In genomic region chr2:152332101-152332825, GRCm38 (mm10) we compare ENCODE assay signal across 7 mouse cellular contexts. TPM values are rescaled to one million over a fixed set of nuclear protein-coding genes. Genes with fewer than 3 reads are reported as not detected.
DNase-seq lines count a peak whose midpoint lies in the region; ATAC-seq lines count a peak whose summit lies in the region.

Rbck1 (minus strand) TSS chr2:152332653.

- peaks cover 15% of the 10 kb centered on the region; the same call in 1 of the 2 replicates for H3K27me3 ChIP-seq in embryonic facial prominence, embryonic 10.5 days (replicated peaks; ENCODE audit: low read depth, poor library complexity, severe bottlenecking)
- no peaks in the 10 kb centered on the region for H3K27me3 ChIP-seq in limb, embryonic 11.5 days (ENCODE audit: control insufficient read depth, insufficient read depth, low read length)
- no peaks in the 10 kb centered on the region for H3K27me3 ChIP-seq in midbrain, embryonic 14.5 days (ENCODE audit: control insufficient read depth, insufficient read depth, low read length)

- H3K4me1 ChIP-seq in embryonic facial prominence, embryonic 10.5 days: peaks cover 29% of the 10 kb centered on the region
- 0 out of 2 replicates have a peak, but pooled peaks cover 2% of the 10 kb centered on the region for H3K4me1 ChIP-seq in limb, embryonic 11.5 days (ENCODE audit: control insufficient read depth, insufficient read depth, low read length)
- H3K4me1 ChIP-seq in midbrain, embryonic 14.5 days (ENCODE audit: control insufficient read depth, insufficient read depth, low read length): peaks cover 19% of the 10 kb centered on the region

- DNase-seq in adrenal gland, postnatal 14 days: peak; percentile 93
- DNase-seq in embryonic facial prominence, embryonic 10.5 days (ENCODE audit: low spot score): peak; percentile 93
- DNase-seq in heart, adult 11 months: peak; percentile 100
- peak; percentile 92 for DNase-seq in kidney, adult 18-20 months
- DNase-seq in limb, embryonic 11.5 days (ENCODE audit: low spot score): peak; percentile 90
- peak; percentile 92 for DNase-seq in midbrain, embryonic 14.5 days
- peak; percentile 80 to 84 for DNase-seq in spleen, adult 18-20 months

- peak within 1 kb of the TSS; percentile 85 for H3K9ac ChIP-seq in limb, embryonic 11.5 days (ENCODE audit: low read length)
- peak within 1 kb of the TSS; percentile 90 for H3K9ac ChIP-seq in midbrain, embryonic 14.5 days (replicated peaks; ENCODE audit: low read length)

- no peaks in the 10 kb centered on the region for H3K9me3 ChIP-seq in embryonic facial prominence, embryonic 10.5 days
- no peaks in the 10 kb centered on the region for H3K9me3 ChIP-seq in limb, embryonic 11.5 days (ENCODE audit: control insufficient read depth, low read length)
- H3K9me3 ChIP-seq in midbrain, embryonic 14.5 days (ENCODE audit: control insufficient read depth, low read length): no peaks in the 10 kb centered on the region

- H3K27ac ChIP-seq in embryonic facial prominence, embryonic 10.5 days (replicated peaks): peak within 1 kb of the TSS; percentile 93
- peak within 1 kb of the TSS; percentile 72 for H3K27ac ChIP-seq in limb, embryonic 11.5 days (replicated peaks; ENCODE audit: low read depth, low read length)
- peak within 1 kb of the TSS; percentile 82 for H3K27ac ChIP-seq in midbrain, embryonic 14.5 days (replicated peaks; ENCODE audit: low read depth, low read length)

- H3K4me3 ChIP-seq in embryonic facial prominence, embryonic 10.5 days: peak within 1 kb of the TSS; percentile 92
- peak within 1 kb of the TSS; percentile 86 for H3K4me3 ChIP-seq in limb, embryonic 11.5 days (ENCODE audit: low read depth, low read length)
- peak within 1 kb of the TSS; percentile 84 for H3K4me3 ChIP-seq in midbrain, embryonic 14.5 days (replicated peaks; ENCODE audit: low read depth, low read length)

- H3K4me2 ChIP-seq in limb, embryonic 11.5 days (ENCODE audit: low read depth, severe bottlenecking): peak within 1 kb of the TSS; percentile 91
- H3K4me2 ChIP-seq in midbrain, embryonic 14.5 days (ENCODE audit: low read length): peak within 1 kb of the TSS; percentile 93

- WGBS in embryonic facial prominence, embryonic 10.5 days: under 1% methylated on average over 54 of the region's 54 CpGs
- under 1% methylated on average over 52 of the region's 54 CpGs for WGBS in limb, embryonic 11.5 days
- WGBS in midbrain, embryonic 14.5 days: under 1% methylated on average over 54 of the region's 54 CpGs

- H3K36me3 ChIP-seq in embryonic facial prominence, embryonic 10.5 days (replicated peaks): peaks cover 35% of the 10 kb centered on the region
- H3K36me3 ChIP-seq in limb, embryonic 11.5 days (ENCODE audit: control insufficient read depth, insufficient read depth, low read length): no peaks in the 10 kb centered on the region
- peaks cover 30% of the 10 kb centered on the region for H3K36me3 ChIP-seq in midbrain, embryonic 14.5 days (ENCODE audit: control insufficient read depth, insufficient read depth, low read length)

- peak; percentile 96 for ATAC-seq in limb, embryonic 11.5 days (ENCODE audit: insufficient number of reproducible peaks, low FRiP score, low TSS enrichment, low read depth)
- peak; percentile 96 for ATAC-seq in midbrain, embryonic 14.5 days (ENCODE audit: low FRiP score, low TSS enrichment)

RNA-seq across cellular contexts. Expression of gene Rbck1, which starts in this region (rescaled TPM):
- 104 and 107 TPM in 2 replicates for total RNA-seq in adrenal gland, postnatal 14 days (2021)
- polyA plus RNA-seq in embryonic facial prominence, embryonic 10.5 days (2016; fragmentation: Nextera tagmentation; extraction: Ambion mirVana): 96.2 and 98.1 TPM in 2 replicates
- polyA plus RNA-seq in limb, embryonic 11.5 days (2014; fragmentation: Nextera tagmentation; extraction: Ambion mirVana): 66.6 and 67.4 TPM in 2 replicates
- 108 and 109 TPM in 2 replicates for polyA plus RNA-seq in midbrain, embryonic 14.5 days (2014; fragmentation: Nextera tagmentation; extraction: Ambion mirVana)

Comparison
In these comparisons a context has a peak if more than half of its experiments do, and no peak if none do; other contexts are left out.
1. Peak in every context shown above with its lines: DNase-seq, ATAC-seq, H3K4me3 ChIP-seq and H3K27ac ChIP-seq.